Mouse (Mus musculus): Measurements from ENCODE around the gene Setd5.

Setd5 gene

GRCm38 (mm10) chr6:113076686-113077516 is at the start of gene Setd5:
Gene Setd5 (plus strand): TSS chr6:113077365.
- DNase-seq (ENCODE audit: extremely low spot score): peak; percentile 99

- DNase-seq (ENCODE audit: extremely low spot score): peak; percentile 58
Observed at GRCm38 (mm10) chr6:113027446-113027845, 49.7 kb upstream of the Setd5 start.

GRCm38 (mm10) chr6:113029006-113029405 is 48.2 kb upstream of the Setd5 start:
- no peak for DNase-seq (ENCODE audit: extremely low spot score)

- DNase-seq (ENCODE audit: extremely low spot score): no peak
Observed at GRCm38 (mm10) chr6:113030553-113030952, 46.6 kb upstream of the Setd5 start.

GRCm38 (mm10) chr6:113030970-113031660 is 46.0 kb upstream of the Setd5 start:
- DNase-seq (ENCODE audit: extremely low spot score): no peak

- DNase-seq (ENCODE audit: extremely low spot score): no peak
Observed at GRCm38 (mm10) chr6:113032121-113032520, 45.0 kb upstream of the Setd5 start.

- no peak for DNase-seq (ENCODE audit: extremely low spot score)
Observed at GRCm38 (mm10) chr6:113033185-113033584, 44.0 kb upstream of the Setd5 start.

- DNase-seq (ENCODE audit: extremely low spot score): no peak
Observed at GRCm38 (mm10) chr6:113034466-113034865, 42.7 kb upstream of the Setd5 start.

- no peak for DNase-seq (ENCODE audit: extremely low spot score)
Observed at GRCm38 (mm10) chr6:113036463-113037175, 40.5 kb upstream of the Setd5 start.

- DNase-seq (ENCODE audit: extremely low spot score): peak; percentile 72
Observed at GRCm38 (mm10) chr6:113037946-113038734, 39.0 kb upstream of the Setd5 start.

GRCm38 (mm10) chr6:113038735-113039058 is 38.5 kb upstream of the Setd5 start:
- no peak for DNase-seq (ENCODE audit: extremely low spot score)

- no peak for DNase-seq (ENCODE audit: extremely low spot score)
Observed at GRCm38 (mm10) chr6:113040319-113040718, 36.8 kb upstream of the Setd5 start.

GRCm38 (mm10) chr6:113041215-113041990 is 35.8 kb upstream of the Setd5 start:
- no peak for DNase-seq (ENCODE audit: extremely low spot score)

GRCm38 (mm10) chr6:113045575-113045974 is 31.6 kb upstream of the Setd5 start:
- DNase-seq (ENCODE audit: extremely low spot score): no peak

GRCm38 (mm10) chr6:113046041-113046975 is 30.9 kb upstream of the Setd5 start, which contains the start of gene Thumpd3:
Gene Thumpd3 (plus strand): TSS chr6:113046225.
- peak; percentile 98 for DNase-seq (ENCODE audit: extremely low spot score)

- no peak for DNase-seq (ENCODE audit: extremely low spot score)
Observed at GRCm38 (mm10) chr6:113047016-113047746, 30.0 kb upstream of the Setd5 start.

- DNase-seq (ENCODE audit: extremely low spot score): no peak
Observed at GRCm38 (mm10) chr6:113048371-113048770, 28.8 kb upstream of the Setd5 start.

- no peak for DNase-seq (ENCODE audit: extremely low spot score)
Observed at GRCm38 (mm10) chr6:113049159-113049558, 28.0 kb upstream of the Setd5 start.

- DNase-seq (ENCODE audit: extremely low spot score): no peak
Observed at GRCm38 (mm10) chr6:113052972-113053371, 24.2 kb upstream of the Setd5 start.
